Mouse (Mus musculus) forebrain, embryonic 13.5 days (tissue): ENCODE results near the gene Chd3. TPM values are rescaled to one million over a fixed set of nuclear protein-coding genes. Genes with fewer than 3 reads are reported as not detected.
A peak's percentile ranks its signal among the peaks of the same experiment; 100 is the strongest.

Source experiments
- ATAC-seq: fragments of 200-750 bp; cut with Nextera tagmentation; 2 replicates; pipeline ENCODE4 v1.8.0; 2017
- H3K27ac ChIP-seq: fragments of 300-500 bp; sonication (generic); 2 replicates; pipeline ENCODE4 v1.5.1; 2015; ENCODE audit warnings: inconsistent platforms, mild to moderate bottlenecking, moderate library complexity
- H3K27me3 ChIP-seq: fragments of 300-500 bp; sonication (generic); 2 replicates; pipeline ENCODE4 v1.6.1; 2015; ENCODE audit warnings: mild to moderate bottlenecking, inconsistent platforms
- H3K36me3 ChIP-seq: fragments of 300-500 bp; sonication (generic); 2 replicates; pipeline ENCODE4 v1.6.1; 2015; ENCODE audit warnings: mild to moderate bottlenecking, inconsistent platforms; ENCODE audit not compliant: poor library complexity, severe bottlenecking
- H3K4me1 ChIP-seq: fragments of 300-500 bp; sonication (generic); 2 replicates; pipeline ENCODE4 v1.6.1; 2015; ENCODE audit warnings: inconsistent platforms
- H3K4me2 ChIP-seq: fragments of 300-500 bp; sonication (generic); 2 replicates; pipeline ENCODE4 v1.6.1; 2015; ENCODE audit warnings: inconsistent platforms, mild to moderate bottlenecking, moderate library complexity
- H3K4me3 ChIP-seq: fragments of 300-500 bp; sonication (generic); 2 replicates; pipeline ENCODE4 v1.5.1; 2015; ENCODE audit warnings: mild to moderate bottlenecking, inconsistent platforms
- H3K9ac ChIP-seq: fragments of 300-500 bp; sonication (generic); 2 replicates; pipeline ENCODE4 v1.6.1; 2015; ENCODE audit warnings: mild to moderate bottlenecking, inconsistent platforms
- H3K9me3 ChIP-seq: fragments of 300-500 bp; sonication (generic); replicated peaks from 2 replicates; pipeline ENCODE4 v1.6.1; 2016; ENCODE audit warnings: inconsistent platforms
- WGBS: fragments of 180-500 bp; shearing (Covaris S2); methylation state at CpG from one replicate; pipeline ENCODE4 v1.1.7; 2015; 5-methylcytosine and 5-hydroxymethylcytosine counted together
- polyA plus RNA-seq: library from polyadenylated mRNA; unstranded; fragments of >200 nt; fragmentation: Nextera tagmentation; extraction: Ambion mirVana; gene quantifications from 2 replicates; pipeline ENCODE4 v1.2.1, GENCODE M21; 2015

Gene Chd3
- polyA plus RNA-seq, 1 experiment from 2014 or later = 106 TPM

- H3K4me3 ChIP-seq = peak overlapping the region; percentile 79
- H3K36me3 ChIP-seq = peaks cover 32% of the 10 kb centered on the region
- no peaks in the 10 kb centered on the region for H3K27me3 ChIP-seq
- H3K9ac ChIP-seq = peak overlapping the region; percentile 97
- peak overlapping the region; percentile 99 for H3K27ac ChIP-seq
- under 1% methylated on average over 37 of the region's 39 CpGs for WGBS
- peaks cover 56% of the 10 kb centered on the region for H3K4me1 ChIP-seq
- no peaks in the 10 kb centered on the region for H3K9me3 ChIP-seq
- H3K4me2 ChIP-seq = peak overlapping the region; percentile 99
- no peak for ATAC-seq
Observed at GRCm38 (mm10) chr11:69411538-69412203, 42.5 kb upstream of the Chd3 start.

DNA sequence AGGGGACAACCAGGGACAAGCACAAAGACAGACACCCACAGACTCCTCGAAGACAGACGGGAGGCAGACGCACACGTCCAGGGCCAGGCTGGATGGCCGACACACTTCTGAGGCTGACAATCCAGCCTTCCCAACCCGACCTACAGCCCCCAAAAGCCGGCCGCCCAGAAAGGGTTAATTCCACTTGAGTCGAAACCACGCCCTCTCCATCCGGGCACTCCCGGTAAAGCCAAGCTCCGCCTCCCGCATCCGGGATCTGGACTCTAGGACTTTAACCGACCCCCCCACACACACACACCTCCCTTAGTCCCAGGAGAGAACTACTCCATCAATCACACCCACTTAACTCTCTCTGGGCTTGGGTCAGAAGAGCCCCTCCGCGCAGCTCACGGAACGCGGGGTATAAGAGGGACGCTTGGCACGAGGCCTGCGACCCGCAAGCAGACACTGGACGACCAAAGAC is 41.9 kb upstream of the Chd3 start:
- peak; percentile 48 for ATAC-seq
- Histone ChIP-seq H3K4me2 (peak overlapping the region; percentile 99), H3K27me3 (no peaks in the 10 kb centered on the region), H3K4me3 (peak overlapping the region; percentile 79), H3K9me3 (no peaks in the 10 kb centered on the region), H3K27ac (peak overlapping the region; percentile 99), H3K9ac (peak overlapping the region; percentile 97), H3K4me1 (peaks cover 54% of the 10 kb centered on the region), H3K36me3 (peaks cover 38% of the 10 kb centered on the region)
- under 1% methylated on average over 26 of the region's 26 CpGs for WGBS

- Histone ChIP-seq H3K4me3 (peak overlapping the region; percentile 79), H3K36me3 (peaks cover 44% of the 10 kb centered on the region), H3K27ac (peak overlapping the region; percentile 99), H3K27me3 (no peaks in the 10 kb centered on the region), H3K9ac (peak overlapping the region; percentile 97), H3K4me1 (peaks cover 54% of the 10 kb centered on the region), H3K4me2 (peak overlapping the region; percentile 99), H3K9me3 (no peaks in the 10 kb centered on the region)
- under 1% methylated on average over 41 of the region's 41 CpGs for WGBS
- peak; percentile 5 for ATAC-seq
Observed at GRCm38 (mm10) chr11:69410310-69411072, 41.3 kb upstream of the Chd3 start.

- Histone ChIP-seq H3K4me3 (peak overlapping the region; percentile 79), H3K4me2 (peak overlapping the region; percentile 99), H3K27ac (peak overlapping the region; percentile 99), H3K9me3 (no peaks in the 10 kb centered on the region), H3K27me3 (no peaks in the 10 kb centered on the region), H3K36me3 (peaks cover 49% of the 10 kb centered on the region), H3K9ac (peak overlapping the region; percentile 97), H3K4me1 (peaks cover 51% of the 10 kb centered on the region)
- no peak for ATAC-seq
- 0% methylated on average over 18 of the region's 18 CpGs for WGBS
Observed at GRCm38 (mm10) chr11:69410045-69410309, 40.8 kb upstream of the Chd3 start.

DNA sequence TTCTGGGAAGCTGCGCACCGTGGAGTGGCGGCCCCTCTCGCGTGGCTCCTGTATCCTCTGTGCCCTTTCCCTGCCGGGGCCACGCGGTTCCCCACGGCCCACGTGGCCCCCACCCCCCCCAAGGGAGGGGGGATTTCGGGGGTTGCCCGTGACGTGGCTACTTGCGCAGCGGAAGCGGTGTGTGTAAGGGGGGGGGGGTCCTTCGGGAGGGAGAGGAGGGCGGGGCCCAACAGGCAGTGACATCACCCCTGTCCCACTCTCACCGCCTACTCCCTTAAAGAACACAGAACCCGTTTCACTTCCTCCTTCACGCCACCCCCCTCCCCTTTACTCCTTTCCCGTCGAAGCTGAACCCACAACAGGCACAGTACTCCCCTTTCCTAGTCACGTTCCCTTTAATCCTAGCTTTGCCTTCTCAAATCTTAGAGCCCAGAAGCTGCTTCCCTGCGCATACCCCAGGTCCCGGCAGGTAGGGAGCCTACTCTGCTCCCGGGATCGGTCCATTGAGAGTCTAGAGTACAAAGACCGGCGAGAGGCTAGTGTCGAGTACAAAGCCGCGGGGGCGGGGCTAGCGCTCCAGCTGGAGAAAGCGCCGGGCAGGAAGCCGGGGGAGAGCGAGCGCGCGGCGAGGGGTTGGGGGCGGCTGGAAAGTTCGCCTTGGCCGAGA is 40.3 kb upstream of the Chd3 start:
- H3K4me2 ChIP-seq = peak overlapping the region; percentile 99
- peak overlapping the region; percentile 99 for H3K27ac ChIP-seq
- under 1% methylated on average over 40 of the region's 46 CpGs for WGBS
- H3K9me3 ChIP-seq = no peaks in the 10 kb centered on the region
- H3K27me3 ChIP-seq = no peaks in the 10 kb centered on the region
- H3K4me1 ChIP-seq = peaks cover 47% of the 10 kb centered on the region
- H3K9ac ChIP-seq = peak overlapping the region; percentile 97
- peak overlapping the region; percentile 79 for H3K4me3 ChIP-seq
- peaks cover 54% of the 10 kb centered on the region for H3K36me3 ChIP-seq
- peak; percentile 63 for ATAC-seq

GRCm38 (mm10) chr11:69408541-69409377 is 39.6 kb upstream of the Chd3 start:
- peaks cover 39% of the 10 kb centered on the region for H3K4me1 ChIP-seq
- peak; percentile 68 for ATAC-seq
- H3K9ac ChIP-seq = peak overlapping the region; percentile 97
- peak overlapping the region; percentile 99 for H3K4me2 ChIP-seq
- H3K27ac ChIP-seq = peak overlapping the region; percentile 99
- H3K4me3 ChIP-seq = peak overlapping the region; percentile 79
- under 1% methylated on average over 33 of the region's 33 CpGs for WGBS
- peaks cover 61% of the 10 kb centered on the region for H3K36me3 ChIP-seq
- no peaks in the 10 kb centered on the region for H3K9me3 ChIP-seq
- H3K27me3 ChIP-seq = no peaks in the 10 kb centered on the region

- no peak for ATAC-seq
- H3K9ac ChIP-seq = peak overlapping the region; percentile 97
- peaks cover 28% of the 10 kb centered on the region for H3K4me1 ChIP-seq
- no peaks in the 10 kb centered on the region for H3K9me3 ChIP-seq
- H3K4me2 ChIP-seq = peak overlapping the region; percentile 99
- peaks cover 64% of the 10 kb centered on the region for H3K36me3 ChIP-seq
- no peak overlapping the region for H3K27ac ChIP-seq
- peak overlapping the region; percentile 79; the same call in 1 of the 2 replicates for H3K4me3 ChIP-seq
- 92% methylated on average over 4 of the region's 4 CpGs for WGBS
- no peaks in the 10 kb centered on the region for H3K27me3 ChIP-seq
Observed at GRCm38 (mm10) chr11:69407724-69408004, 38.5 kb upstream of the Chd3 start.

DNA sequence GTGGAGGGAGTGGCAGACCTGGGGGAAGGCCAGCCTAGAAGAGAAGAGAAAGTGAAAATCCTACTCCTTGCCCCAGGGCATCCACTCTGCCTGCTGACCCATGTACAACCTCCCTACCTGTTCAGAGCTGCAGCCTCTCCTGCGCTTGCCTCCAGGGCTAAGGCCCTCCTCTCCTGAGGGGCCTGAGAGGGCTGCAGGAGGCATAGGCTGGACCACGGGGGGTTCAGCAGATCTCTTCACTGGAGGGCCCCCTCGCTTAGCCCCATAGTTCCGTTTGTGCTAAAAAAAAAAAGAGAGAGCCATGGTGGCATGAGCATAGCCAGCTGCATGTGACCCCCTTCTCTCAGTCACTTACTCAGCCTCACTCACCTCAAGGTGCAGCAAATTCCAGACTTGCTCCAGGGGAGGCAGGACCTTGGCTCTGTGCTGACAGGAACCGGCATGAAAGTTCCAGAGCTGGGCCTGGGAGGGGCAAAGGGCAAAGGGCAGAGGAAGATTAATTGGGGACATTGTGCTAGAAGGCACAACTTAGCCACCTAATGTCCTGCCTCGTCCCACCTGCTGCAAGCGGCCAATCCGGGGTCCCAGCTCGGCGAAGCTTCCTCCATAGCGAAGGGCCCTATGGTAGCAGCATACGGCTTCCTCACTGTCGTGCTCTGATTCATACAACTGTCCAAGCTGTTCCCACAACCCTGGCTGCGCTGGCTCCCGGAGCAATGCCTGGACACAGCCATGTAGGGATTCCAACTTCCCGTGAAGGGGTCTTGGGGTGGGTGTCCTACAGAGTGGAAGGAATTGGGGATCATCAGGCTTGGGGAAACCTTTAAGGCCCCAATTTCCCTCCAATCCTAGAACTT is 37.9 kb upstream of the Chd3 start:
- Histone ChIP-seq H3K36me3 (peaks cover 64% of the 10 kb centered on the region), H3K4me1 (peaks cover 23% of the 10 kb centered on the region), H3K27ac (no peak overlapping the region), H3K9ac (no peak overlapping the region), H3K4me3 (no peak overlapping the region), H3K27me3 (no peaks in the 10 kb centered on the region), H3K9me3 (no peaks in the 10 kb centered on the region), H3K4me2 (peak overlapping the region; percentile 99; the same call in 1 of the 2 replicates)
- ATAC-seq = no peak
- 92% methylated on average over 16 of the region's 16 CpGs for WGBS

GRCm38 (mm10) chr11:69406282-69406681 is 37.1 kb upstream of the Chd3 start:
- 91% methylated on average over 19 of the region's 19 CpGs for WGBS
- Histone ChIP-seq H3K27ac (no peak overlapping the region), H3K9me3 (no peaks in the 10 kb centered on the region), H3K4me2 (no peak overlapping the region), H3K4me1 (peaks cover 18% of the 10 kb centered on the region), H3K36me3 (peaks cover 68% of the 10 kb centered on the region), H3K4me3 (no peak overlapping the region), H3K27me3 (no peaks in the 10 kb centered on the region), H3K9ac (no peak overlapping the region)
- no peak for ATAC-seq

DNA sequence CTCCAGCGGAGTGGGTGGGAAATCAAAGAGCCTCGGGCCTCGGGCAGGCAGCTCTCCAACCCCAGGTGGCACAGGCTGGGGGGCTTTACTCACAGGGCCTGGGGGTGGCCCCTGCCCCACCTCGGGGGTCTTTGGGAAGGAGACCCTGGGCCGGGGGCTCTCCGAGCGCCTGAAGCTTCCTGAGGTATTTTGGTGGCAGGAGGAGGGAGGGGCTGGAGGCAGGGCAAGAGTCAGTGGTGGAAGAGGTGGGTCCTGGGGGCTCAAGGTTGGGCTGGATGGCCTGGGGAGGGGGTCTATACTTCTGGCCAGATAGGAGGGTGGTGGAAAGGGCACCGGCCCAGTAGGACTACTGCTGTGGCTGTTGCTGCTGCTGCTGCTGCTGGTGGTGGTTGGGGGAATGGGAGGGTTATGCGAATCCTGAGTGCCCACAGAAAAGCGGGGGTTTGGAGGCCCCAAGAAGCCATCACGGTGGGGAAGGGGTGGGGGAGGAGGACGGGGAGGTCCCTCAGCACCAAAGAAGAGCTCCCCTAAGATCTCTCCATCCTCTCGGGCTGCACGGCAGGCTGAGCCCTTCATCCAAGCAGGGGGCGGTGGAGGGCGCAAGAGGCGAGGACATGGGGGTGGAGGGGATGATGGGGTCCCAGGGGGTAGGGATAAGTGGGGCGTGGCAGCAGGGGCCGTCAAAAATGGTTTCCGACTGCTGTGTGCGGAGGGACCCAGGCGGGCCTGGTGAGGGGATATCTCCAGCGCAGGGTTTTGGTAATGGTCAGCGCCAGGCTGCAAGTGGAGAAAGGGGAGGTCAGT is 36.4 kb upstream of the Chd3 start:
- no peak for ATAC-seq
- peaks cover 21% of the 10 kb centered on the region for H3K4me1 ChIP-seq
- WGBS = 93% methylated on average over 24 of the region's 24 CpGs
- peaks cover 5% of the 10 kb centered on the region for H3K27me3 ChIP-seq
- no peaks in the 10 kb centered on the region for H3K9me3 ChIP-seq
- peaks cover 75% of the 10 kb centered on the region for H3K36me3 ChIP-seq
- no peak overlapping the region for H3K4me2 ChIP-seq
- no peak overlapping the region for H3K27ac ChIP-seq
- no peak overlapping the region for H3K9ac ChIP-seq
- no peak overlapping the region for H3K4me3 ChIP-seq
